Mouse (Mus musculus) neural tube, embryonic 15.5 days (tissue): ENCODE measurements around the gene Gfpt1. TPM values are rescaled to one million over a fixed set of nuclear protein-coding genes. Genes with fewer than 3 reads are reported as not detected.

Source experiments
- ATAC-seq: fragments of 200-750 bp; cut with Nextera tagmentation; 2 replicates; pipeline ENCODE4 v1.8.0; 2017; ENCODE audit warnings: mild to moderate bottlenecking, moderate TSS enrichment, moderate library complexity; ENCODE audit not compliant: low FRiP score
- H3K27ac ChIP-seq: fragments of 300-500 bp; sonication (generic); replicated peaks from 2 replicates; pipeline ENCODE4 v1.5.1; 2015; ENCODE audit warnings: mild to moderate bottlenecking, inconsistent platforms
- H3K27me3 ChIP-seq: fragments of 300-500 bp; sonication (generic); replicated peaks from 2 replicates; pipeline ENCODE4 v1.6.1; 2015; ENCODE audit warnings: inconsistent platforms
- H3K36me3 ChIP-seq: fragments of 300-500 bp; sonication (generic); 2 replicates; pipeline ENCODE4 v1.6.1; 2015; ENCODE audit warnings: inconsistent platforms
- H3K4me1 ChIP-seq: fragments of 300-500 bp; sonication (generic); 2 replicates; pipeline ENCODE4 v1.6.1; 2015; ENCODE audit warnings: inconsistent platforms
- H3K4me2 ChIP-seq: fragments of 300-500 bp; sonication (generic); 2 replicates; pipeline ENCODE4 v1.6.1; 2015; ENCODE audit warnings: inconsistent platforms, mild to moderate bottlenecking, moderate library complexity
- H3K4me3 ChIP-seq: fragments of 300-500 bp; sonication (generic); replicated peaks from 2 replicates; pipeline ENCODE4 v1.5.1; 2015; ENCODE audit warnings: mild to moderate bottlenecking, inconsistent platforms
- H3K9ac ChIP-seq: fragments of 300-500 bp; sonication (generic); replicated peaks from 2 replicates; pipeline ENCODE4 v1.6.1; 2015; ENCODE audit warnings: mild to moderate bottlenecking, inconsistent platforms
- H3K9me3 ChIP-seq: fragments of 300-500 bp; sonication (generic); replicated peaks from 2 replicates; pipeline ENCODE4 v1.6.1; 2016; ENCODE audit warnings: inconsistent platforms
- WGBS: fragments of 180-500 bp; shearing (Covaris S2); methylation state at CpG from one replicate; pipeline ENCODE4 v1.1.7; 2015; ENCODE audit warnings: mixed read lengths; 5-methylcytosine and 5-hydroxymethylcytosine counted together
- polyA plus RNA-seq: library from polyadenylated mRNA; unstranded; fragments of >200 nt; fragmentation: Nextera tagmentation; extraction: Ambion mirVana; gene quantifications from 2 replicates; pipeline ENCODE4 v1.2.1, GENCODE M21; 2015

Gene Gfpt1
- 19.9 and 20.5 TPM in 2 replicates for polyA plus RNA-seq

GRCm38 (mm10) chr6:87042337-87043130 is at the start of gene Gfpt1:
Gene Gfpt1 (plus strand): TSS chr6:87042846.
- peaks cover 22% of the 10 kb centered on the region for H3K4me1 ChIP-seq
- H3K27me3 ChIP-seq = no peaks in the 10 kb centered on the region
- H3K27ac ChIP-seq = peak within 1 kb of the TSS; percentile 98
- no peaks in the 10 kb centered on the region for H3K9me3 ChIP-seq
- peak within 1 kb of the TSS; percentile 72 for H3K4me2 ChIP-seq
- peak; percentile 97 for ATAC-seq
- peak within 1 kb of the TSS; percentile 95 for H3K9ac ChIP-seq
- H3K4me3 ChIP-seq = peak within 1 kb of the TSS; percentile 93
- WGBS = under 1% methylated on average over 64 of the region's 68 CpGs
- H3K36me3 ChIP-seq = no peaks in the 10 kb centered on the region

- 92% methylated on average over 4 of the region's 4 CpGs for WGBS
- ATAC-seq = no peak
- H3K4me1 ChIP-seq = 0 out of 2 replicates have a peak, but pooled peaks cover 3% of the 10 kb centered on the region
- H3K9ac ChIP-seq = no peak overlapping the region
- H3K9me3 ChIP-seq = no peaks in the 10 kb centered on the region
- no peak overlapping the region for H3K4me2 ChIP-seq
- no peaks in the 10 kb centered on the region for H3K27me3 ChIP-seq
- H3K36me3 ChIP-seq = peaks cover 22% of the 10 kb centered on the region
- no peak overlapping the region for H3K4me3 ChIP-seq
- no peak overlapping the region for H3K27ac ChIP-seq
Measured at GRCm38 (mm10) chr6:86994254-86994653, 48.4 kb upstream of the Gfpt1 start.

GRCm38 (mm10) chr6:86996629-86997307 is 45.9 kb upstream of the Gfpt1 start:
- no peak overlapping the region for H3K4me3 ChIP-seq
- WGBS = 81% methylated on average over 5 of the region's 5 CpGs
- peaks cover 18% of the 10 kb centered on the region for H3K36me3 ChIP-seq
- H3K27me3 ChIP-seq = no peaks in the 10 kb centered on the region
- H3K4me2 ChIP-seq = no peak overlapping the region
- no peaks in the 10 kb centered on the region for H3K9me3 ChIP-seq
- H3K9ac ChIP-seq = no peak overlapping the region
- no peak overlapping the region for H3K27ac ChIP-seq
- ATAC-seq = no peak
- no peaks in the 10 kb centered on the region for H3K4me1 ChIP-seq

GRCm38 (mm10) chr6:86997360-86997759 is 45.3 kb upstream of the Gfpt1 start:
- Histone ChIP-seq H3K4me1 (no peaks in the 10 kb centered on the region), H3K27me3 (no peaks in the 10 kb centered on the region), H3K9ac (no peak overlapping the region), H3K9me3 (no peaks in the 10 kb centered on the region), H3K27ac (no peak overlapping the region), H3K4me3 (no peak overlapping the region), H3K4me2 (no peak overlapping the region), H3K36me3 (peaks cover 18% of the 10 kb centered on the region)
- WGBS = 93% methylated on average over 6 of the region's 6 CpGs
- no peak for ATAC-seq

GRCm38 (mm10) chr6:87001995-87002394 is 40.7 kb upstream of the Gfpt1 start:
- Histone ChIP-seq H3K4me1 (no peaks in the 10 kb centered on the region; the same call in 1 of the 2 replicates), H3K27me3 (no peaks in the 10 kb centered on the region), H3K9me3 (no peaks in the 10 kb centered on the region), H3K4me3 (no peak overlapping the region), H3K36me3 (peaks cover 9% of the 10 kb centered on the region), H3K9ac (no peak overlapping the region), H3K27ac (no peak overlapping the region), H3K4me2 (no peak overlapping the region)
- ATAC-seq = no peak
- 95% methylated on average over 6 of the region's 6 CpGs for WGBS

GRCm38 (mm10) chr6:87002521-87003055 is 40.1 kb upstream of the Gfpt1 start:
- no peak for ATAC-seq
- peaks cover 6% of the 10 kb centered on the region; the same call in 1 of the 2 replicates for H3K36me3 ChIP-seq
- no peak overlapping the region for H3K4me3 ChIP-seq
- no peaks in the 10 kb centered on the region for H3K27me3 ChIP-seq
- H3K4me2 ChIP-seq = no peak overlapping the region
- H3K9me3 ChIP-seq = no peaks in the 10 kb centered on the region
- WGBS = 51% methylated on average over 8 of the region's 8 CpGs
- no peaks in the 10 kb centered on the region; the same call in 1 of the 2 replicates for H3K4me1 ChIP-seq
- H3K27ac ChIP-seq = 0 out of 2 replicates have a peak overlapping the region, but pooled peaks have one; percentile 23
- no peak overlapping the region for H3K9ac ChIP-seq

GRCm38 (mm10) chr6:87004099-87004498 is 38.5 kb upstream of the Gfpt1 start:
- ATAC-seq = no peak
- Histone ChIP-seq H3K4me3 (no peak overlapping the region), H3K27me3 (no peaks in the 10 kb centered on the region), H3K9ac (no peak overlapping the region), H3K4me2 (no peak overlapping the region), H3K4me1 (peaks cover 2% of the 10 kb centered on the region), H3K27ac (no peak overlapping the region), H3K36me3 (no peaks in the 10 kb centered on the region), H3K9me3 (no peaks in the 10 kb centered on the region)
- 73% methylated on average over 2 of the region's 2 CpGs for WGBS

- no peak overlapping the region for H3K4me3 ChIP-seq
- peaks cover 11% of the 10 kb centered on the region for H3K4me1 ChIP-seq
- no peak overlapping the region for H3K4me2 ChIP-seq
- no peaks in the 10 kb centered on the region for H3K36me3 ChIP-seq
- no peak for ATAC-seq
- no peak overlapping the region for H3K27ac ChIP-seq
- no peak overlapping the region for H3K9ac ChIP-seq
- H3K9me3 ChIP-seq = no peaks in the 10 kb centered on the region
- H3K27me3 ChIP-seq = no peaks in the 10 kb centered on the region
Measured at GRCm38 (mm10) chr6:87005577-87005976, 37.1 kb upstream of the Gfpt1 start.

GRCm38 (mm10) chr6:87008887-87009286 is 33.8 kb upstream of the Gfpt1 start, which contains the start of gene Nfu1:
Gene Nfu1 (plus strand): TSS chr6:87009236.
- Histone ChIP-seq H3K4me2 (peak within 1 kb of the TSS; percentile 62), H3K9me3 (no peaks in the 10 kb centered on the region), H3K27ac (peak within 1 kb of the TSS; percentile 89), H3K27me3 (no peaks in the 10 kb centered on the region), H3K4me3 (peak within 1 kb of the TSS; percentile 81), H3K4me1 (peaks cover 25% of the 10 kb centered on the region), H3K36me3 (no peaks in the 10 kb centered on the region), H3K9ac (peak within 1 kb of the TSS; percentile 99)
- no peak for ATAC-seq
- 79% methylated on average over 6 of the region's 6 CpGs for WGBS

GRCm38 (mm10) chr6:87009692-87010328 is 32.8 kb upstream of the Gfpt1 start:
- Histone ChIP-seq H3K27me3 (no peaks in the 10 kb centered on the region), H3K9ac (peak overlapping the region; percentile 99), H3K4me1 (peaks cover 25% of the 10 kb centered on the region), H3K36me3 (peaks cover 5% of the 10 kb centered on the region; the same call in 1 of the 2 replicates), H3K4me3 (peak overlapping the region; percentile 81), H3K4me2 (peak overlapping the region; percentile 62), H3K27ac (peak overlapping the region; percentile 89), H3K9me3 (no peaks in the 10 kb centered on the region)
- peak; percentile 98 for ATAC-seq
- WGBS = under 1% methylated on average over 36 of the region's 36 CpGs

GRCm38 (mm10) chr6:87016916-87017315 is 25.7 kb upstream of the Gfpt1 start:
- 0 out of 2 replicates have a peak, but pooled peaks cover 2% of the 10 kb centered on the region for H3K4me1 ChIP-seq
- WGBS = 56% methylated on average over 4 of the region's 4 CpGs
- H3K9me3 ChIP-seq = no peaks in the 10 kb centered on the region

More at GRCm38 (mm10) chr6:87016916-87017315, 25.7 kb upstream of the Gfpt1 start:
- Histone ChIP-seq H3K9ac (no peak overlapping the region), H3K4me2 (no peak overlapping the region), H3K27me3 (no peaks in the 10 kb centered on the region), H3K4me3 (no peak overlapping the region), H3K27ac (no peak overlapping the region), H3K36me3 (peaks cover 64% of the 10 kb centered on the region)
- no peak for ATAC-seq
